Mouse (Mus musculus) thymus, postnatal 10 days (tissue): Measurements from ENCODE around the gene Aff3.
"Not testable (repeated sequence)": the region's sequence is repeated elsewhere in the genome, so short reads cannot be mapped to it uniquely, and the experiment has no call there.

Experiments used
- DNase-seq, 2 experiments: peaks; one replicate each; pipeline ENCODE4 v3.0.0; 2021; ENCODE audit warnings: low spot score in 2 of 2

Gene Aff3

GRCm38 (mm10) chr1:38439751-38440470 is 224.8 kb downstream of the Aff3 start:
- no peak for DNase-seq

DNA sequence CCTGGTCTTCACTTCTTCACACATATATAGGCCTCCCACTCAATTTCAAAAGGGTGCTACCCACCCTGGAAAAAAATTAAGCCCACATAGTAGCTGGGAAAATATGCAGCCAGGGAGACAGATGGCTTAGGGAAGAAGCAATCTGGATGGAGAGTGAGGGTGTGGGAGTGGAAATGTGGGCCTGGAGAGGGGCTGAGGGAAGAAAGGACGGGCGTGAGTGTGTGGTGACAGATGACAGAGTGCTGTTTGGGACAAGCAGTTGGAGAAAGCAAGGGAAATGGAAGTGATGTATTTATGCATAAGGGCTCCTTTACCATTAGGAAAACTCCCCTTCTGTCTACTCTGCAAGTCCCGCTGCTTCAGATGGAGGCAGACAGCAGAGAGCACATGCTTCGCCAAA is 226.3 kb downstream of the Aff3 start:
- DNase-seq, result no peak

DNA sequence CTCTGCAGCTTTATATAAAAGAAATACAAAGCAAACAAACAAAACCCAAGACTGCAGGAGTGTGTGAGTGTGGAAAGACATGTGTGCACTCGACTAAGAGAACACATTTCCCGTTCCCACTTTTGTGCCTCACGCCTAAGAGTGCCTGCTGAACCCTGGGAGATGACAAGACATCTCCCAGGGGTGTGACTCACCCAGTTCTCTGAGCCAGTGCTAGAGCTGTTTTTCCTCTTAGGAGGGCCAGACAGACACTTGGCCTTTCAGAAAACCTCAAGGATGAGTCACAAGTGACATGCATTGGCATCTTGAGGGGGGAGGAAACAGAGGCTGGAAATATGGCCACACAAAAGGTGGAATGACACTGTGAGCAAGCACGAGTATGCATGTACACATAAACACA is 227.1 kb downstream of the Aff3 start:
- DNase-seq, result no peak

DNA sequence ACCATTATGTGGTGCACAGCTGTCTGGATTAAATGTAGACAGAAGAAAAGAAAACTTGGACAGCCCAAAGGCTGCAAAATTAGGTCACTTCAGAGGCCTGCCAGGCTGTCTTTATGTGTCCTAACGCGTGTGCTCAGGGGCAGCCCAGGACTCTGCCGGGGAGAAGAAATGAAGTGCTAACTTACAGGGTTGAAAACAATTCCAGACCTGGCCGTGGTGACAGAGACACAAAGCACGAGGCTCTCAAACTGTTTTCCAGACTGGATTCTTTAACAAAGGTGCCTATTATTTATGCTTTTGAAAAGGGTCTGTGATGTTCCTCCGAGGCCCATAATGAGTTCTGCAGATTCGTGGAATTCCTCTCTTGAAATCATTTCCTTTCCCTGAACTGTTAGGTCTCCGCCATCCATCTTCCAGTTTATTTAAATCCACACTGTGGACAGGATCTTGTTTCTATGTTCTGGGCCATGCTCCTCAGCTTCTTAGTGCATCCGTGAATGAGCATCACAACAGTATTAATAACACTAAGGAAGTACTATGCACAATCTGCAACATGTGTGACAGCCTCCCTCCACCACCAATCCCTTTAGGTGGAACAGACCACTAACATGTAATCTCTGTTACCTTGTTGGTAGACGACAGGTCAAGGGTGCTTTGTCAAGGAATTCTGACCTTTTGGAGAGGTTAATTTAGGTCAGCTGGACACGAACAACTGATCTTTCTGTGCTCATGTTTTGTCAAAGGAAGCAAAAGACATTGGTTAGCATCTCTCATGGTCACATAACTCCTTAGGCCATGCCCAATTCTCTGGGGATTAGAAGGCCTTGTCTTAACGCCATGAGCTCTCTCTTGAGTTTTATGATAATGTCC is 228.0 kb downstream of the Aff3 start:
- DNase-seq, result no peak

DNA sequence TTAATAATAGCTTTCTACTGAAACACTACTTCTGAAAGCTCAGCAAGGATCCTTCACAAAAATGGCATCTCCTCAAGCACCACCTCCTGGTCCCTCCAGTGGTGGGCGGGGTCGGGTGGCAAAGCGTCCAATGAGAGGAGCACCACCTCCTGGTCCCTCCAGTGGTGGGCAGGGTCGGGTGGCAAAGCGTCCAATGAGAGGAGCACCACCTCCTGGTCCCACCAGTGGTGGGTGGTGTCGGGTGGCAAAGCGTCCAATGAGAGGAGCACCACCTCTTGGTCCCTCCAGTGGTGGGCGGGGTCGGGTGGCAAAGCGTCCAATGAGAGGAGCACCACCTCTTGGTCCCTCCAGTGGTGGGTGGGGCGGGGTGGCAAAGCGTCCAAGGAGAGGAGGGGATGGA is 234.4 kb downstream of the Aff3 start:
- not testable (repeated sequence) for DNase-seq

- DNase-seq, result no peak
Measured at GRCm38 (mm10) chr1:38428708-38429683, 235.8 kb downstream of the Aff3 start.

DNA sequence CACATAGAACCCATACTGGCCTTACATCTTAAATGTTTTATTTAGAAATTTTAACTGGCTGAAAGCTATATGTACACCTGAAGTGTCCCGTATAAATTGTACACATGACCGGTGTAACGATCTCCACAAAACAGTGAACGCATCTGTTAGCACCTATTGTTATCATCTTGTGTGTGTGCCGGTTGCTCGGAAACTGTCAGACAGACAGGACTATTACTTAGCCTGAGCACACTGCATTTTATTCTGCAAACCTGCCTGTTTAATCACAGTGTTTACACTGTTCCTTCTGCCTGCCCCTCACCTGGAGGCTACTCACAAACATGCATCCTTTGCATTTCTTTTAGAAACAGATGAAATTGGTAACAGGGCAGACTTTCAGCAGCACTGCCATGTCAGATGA is 241.8 kb downstream of the Aff3 start:
- no peak for DNase-seq

DNA sequence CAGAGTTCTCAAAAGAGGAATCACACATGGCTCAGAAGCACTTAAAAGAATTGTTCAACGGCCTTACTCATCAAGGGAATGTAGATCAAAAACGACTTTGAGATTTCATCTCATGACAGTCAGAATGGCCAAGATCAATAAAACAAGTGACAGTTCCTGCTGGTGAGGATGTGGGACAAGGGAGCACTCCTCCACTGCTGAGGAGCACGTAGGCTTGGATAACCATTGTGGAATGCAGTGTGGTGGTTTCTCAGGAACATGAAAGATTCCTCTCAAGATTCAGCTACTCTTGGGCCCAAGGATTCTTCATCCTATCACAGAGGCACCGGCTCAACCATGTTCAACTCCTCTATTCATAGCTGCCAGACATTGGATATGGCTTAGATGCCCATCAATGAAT is 245.4 kb downstream of the Aff3 start:
- DNase-seq, result no peak

DNA sequence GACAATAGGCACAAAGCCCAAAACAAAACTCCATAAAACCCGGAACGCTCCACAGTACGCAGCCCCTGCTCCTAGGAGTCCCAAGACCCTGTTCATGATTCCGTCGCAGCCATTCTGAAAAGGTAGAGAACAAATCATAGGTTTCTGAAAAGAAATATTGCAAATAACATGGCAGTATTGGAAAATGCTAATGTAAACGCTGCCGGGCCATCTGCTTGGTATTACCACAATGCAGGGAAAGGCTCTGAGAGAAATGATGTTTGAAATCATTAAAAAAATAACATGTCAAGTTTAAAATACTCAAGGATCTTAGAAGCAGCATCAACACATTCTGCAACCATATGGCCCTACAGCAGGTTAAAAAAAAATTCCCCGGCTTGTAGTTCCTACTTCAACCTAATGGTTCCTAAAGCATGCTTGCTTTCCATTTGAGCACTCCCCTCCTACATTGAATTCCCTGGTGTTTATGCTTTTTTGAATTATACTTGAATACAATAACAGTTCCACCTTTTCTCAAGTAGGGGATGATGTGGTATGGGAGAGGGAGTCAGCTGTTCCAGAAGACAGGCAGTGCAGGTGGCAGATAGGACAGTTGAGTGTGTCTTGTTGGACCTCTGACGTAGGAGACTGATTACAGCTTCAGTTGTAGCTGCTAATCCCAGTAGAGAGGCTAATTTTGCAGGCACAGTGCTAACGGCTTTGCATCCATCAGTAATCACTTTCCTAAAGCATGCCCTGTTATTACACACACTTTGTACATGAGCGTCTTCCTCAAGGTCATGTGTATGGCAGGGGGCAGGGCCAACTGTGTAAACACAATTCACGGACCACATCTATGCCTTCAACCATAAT is 246.3 kb downstream of the Aff3 start:
- no peak for DNase-seq

DNA sequence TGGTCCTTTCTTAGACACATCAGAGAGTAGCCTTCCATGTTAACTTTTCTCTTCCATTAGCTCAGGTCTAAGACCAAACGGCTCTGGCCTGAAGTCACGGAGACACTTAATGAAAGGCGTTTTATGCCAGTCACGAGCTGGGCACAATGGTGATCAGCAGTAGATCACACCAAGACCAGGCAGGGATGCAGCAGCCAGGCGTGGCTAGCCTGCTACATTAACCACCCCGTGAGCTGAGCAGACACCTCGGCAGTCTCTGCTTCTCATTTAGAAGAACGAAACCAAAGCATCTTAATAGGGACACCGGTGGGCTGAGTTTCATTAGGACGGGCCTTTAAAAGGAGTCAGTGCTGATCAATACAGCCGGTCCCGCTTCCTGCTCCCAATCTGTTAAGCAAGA is 247.6 kb downstream of the Aff3 start:
- no peak for DNase-seq

- no peak for DNase-seq
Measured at GRCm38 (mm10) chr1:38415511-38415910, 249.2 kb downstream of the Aff3 start.

DNA sequence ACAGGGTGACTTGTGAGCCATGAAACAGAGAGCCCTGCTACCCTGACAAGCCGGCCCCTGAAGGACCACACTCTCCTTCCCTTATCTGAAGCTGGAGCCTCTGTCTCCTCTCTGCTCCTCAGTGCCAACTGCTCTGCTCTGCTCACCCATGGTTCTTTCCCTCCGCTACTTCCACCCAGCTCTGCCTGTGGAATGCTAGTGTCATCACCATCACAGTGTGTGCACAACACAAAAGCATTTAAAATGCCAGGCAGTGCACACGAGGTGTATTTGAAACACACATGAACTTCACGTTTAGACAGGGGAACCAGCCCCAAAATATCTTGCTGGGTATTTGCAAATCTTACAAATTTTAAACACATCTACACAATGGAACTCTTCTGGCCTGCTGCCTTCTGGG is 253.6 kb downstream of the Aff3 start:
- no peak for DNase-seq

DNA sequence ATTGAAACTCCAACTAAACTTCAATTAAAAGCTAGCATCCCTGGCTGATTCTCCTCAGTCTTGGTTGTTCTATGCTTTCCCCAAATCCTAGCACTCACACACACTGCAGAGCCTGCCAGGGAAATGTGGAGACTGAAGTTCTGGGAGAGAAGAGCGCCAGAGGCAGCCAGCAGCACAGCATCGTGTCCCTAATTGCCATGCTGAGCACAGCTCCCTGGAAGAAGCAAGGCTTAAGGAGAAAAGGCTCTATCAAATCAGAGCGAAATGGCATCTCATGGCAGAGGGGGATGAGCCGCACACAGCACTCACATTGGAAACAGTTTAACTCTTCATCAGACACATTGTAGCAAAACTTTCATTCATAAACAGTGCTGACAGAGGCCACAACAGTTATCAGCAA is 254.3 kb downstream of the Aff3 start:
- no peak for DNase-seq

GRCm38 (mm10) chr1:38408241-38408640 is 256.5 kb downstream of the Aff3 start:
- no peak for DNase-seq

GRCm38 (mm10) chr1:38403781-38404180 is 261.0 kb downstream of the Aff3 start:
- DNase-seq, result no peak

DNA sequence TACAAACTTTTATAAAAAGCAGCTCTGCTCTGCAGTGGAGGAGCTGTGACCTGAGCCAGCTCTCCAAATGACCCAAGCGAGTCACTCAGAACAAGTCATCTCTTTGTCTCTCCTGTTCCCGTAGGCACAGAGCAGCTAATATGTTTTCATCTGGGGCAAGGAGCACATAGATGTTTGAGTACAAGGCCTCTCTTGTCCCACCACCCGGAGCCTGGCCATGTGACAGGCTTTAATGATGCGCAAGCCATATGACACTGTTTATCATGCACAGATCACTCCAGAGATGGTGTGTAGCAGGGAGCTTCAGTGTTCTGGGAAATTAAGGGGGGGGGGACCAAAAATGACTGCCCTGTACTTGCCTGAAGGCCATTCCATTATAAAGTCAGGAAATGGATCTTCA is 262.9 kb downstream of the Aff3 start:
- no peak for DNase-seq

DNA sequence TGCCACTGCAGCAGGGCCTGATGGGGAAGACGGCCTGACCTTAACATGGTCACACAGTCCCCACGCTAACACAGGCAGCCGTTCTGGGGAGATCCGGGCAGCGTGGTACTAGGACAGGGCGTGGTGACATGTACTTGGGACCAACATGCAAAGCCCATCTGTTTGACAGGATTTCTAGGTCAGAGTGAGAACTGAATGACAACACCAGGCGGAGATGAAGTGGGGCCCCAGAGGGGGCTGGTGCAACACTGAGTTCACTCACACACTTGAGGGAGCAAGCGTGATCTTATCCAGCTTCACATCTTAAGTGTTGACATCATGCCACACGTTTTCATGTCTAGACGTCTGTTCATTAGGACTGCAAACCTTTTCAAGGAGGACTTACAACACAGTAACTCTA is 265.5 kb downstream of the Aff3 start:
- DNase-seq, result peak; percentile 45 to 62

DNA sequence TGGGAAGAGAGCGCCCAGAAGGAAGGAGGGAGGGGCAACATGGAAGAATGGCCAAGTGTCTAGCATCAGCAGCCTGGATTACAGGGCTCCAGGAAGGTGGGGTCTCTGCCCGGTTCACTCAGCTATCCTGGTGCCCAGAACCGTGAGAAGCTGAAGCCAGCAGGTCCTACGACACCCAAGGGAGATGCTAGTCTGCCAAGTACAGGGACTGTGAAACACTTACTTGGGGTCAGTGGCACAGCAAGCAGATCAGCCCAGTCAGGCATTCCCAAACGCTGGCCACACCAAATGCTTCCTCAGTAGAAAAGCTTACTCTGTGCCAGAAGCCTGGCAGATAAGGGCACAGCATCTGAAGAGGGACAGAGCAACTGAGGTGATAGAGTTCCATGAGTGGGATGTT is 266.2 kb downstream of the Aff3 start:
- no peak for DNase-seq

DNA sequence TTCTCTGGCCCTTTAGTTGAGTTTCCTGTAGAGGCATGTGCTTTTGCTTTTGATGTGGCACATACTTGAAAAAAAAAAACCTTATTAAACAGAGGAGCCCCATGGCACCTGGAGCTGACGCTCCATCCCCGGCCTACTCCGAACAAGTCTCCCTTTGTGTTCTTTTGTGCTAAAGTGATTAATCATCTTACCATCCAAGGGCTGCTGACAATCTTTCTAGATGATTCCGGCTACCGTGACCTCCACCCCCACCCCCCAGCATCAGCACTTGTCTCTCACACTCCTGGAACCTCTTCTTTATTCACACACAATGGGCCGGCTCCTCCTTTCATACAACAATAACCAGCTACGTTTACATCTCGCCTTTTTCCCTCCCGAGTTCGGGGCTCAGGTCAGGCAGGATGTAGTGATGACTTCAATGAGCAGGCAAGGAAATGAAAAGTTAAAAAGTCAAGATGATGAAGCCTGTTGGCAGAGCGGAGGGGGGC is 269.5 kb downstream of the Aff3 start:
- peak; percentile 28 to 47 for DNase-seq

DNA sequence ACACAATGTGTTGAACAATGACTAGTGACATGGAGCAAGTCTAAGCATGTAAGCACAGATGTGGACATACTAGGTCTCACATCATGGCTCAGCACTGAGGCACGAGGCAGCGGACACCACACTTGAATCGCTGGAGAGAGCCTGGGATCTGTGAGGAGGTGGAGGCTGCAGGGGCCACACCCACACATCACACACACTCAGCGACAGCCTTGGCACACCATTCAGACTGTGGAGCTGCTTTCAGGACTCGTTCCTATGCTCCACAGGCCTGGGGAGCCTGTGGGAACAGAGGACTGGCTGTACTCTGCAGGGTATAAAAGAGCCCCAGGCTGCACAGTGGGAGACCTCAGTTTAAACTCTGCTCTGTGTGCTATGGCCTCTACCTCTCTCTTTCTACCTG is 270.3 kb downstream of the Aff3 start:
- DNase-seq, result no peak

GRCm38 (mm10) chr1:38393516-38393915 is 271.2 kb downstream of the Aff3 start:
- peak; percentile 38 to 42 for DNase-seq
